Mouse (Mus musculus): ENCODE measurements around the gene Rgs4. TPM values are rescaled to one million over a fixed set of nuclear protein-coding genes. Genes with fewer than 3 reads are reported as not detected.

Gene Rgs4
- polyA plus RNA-seq, 1 experiment from 2014 or later, result 2.4 TPM

DNA sequence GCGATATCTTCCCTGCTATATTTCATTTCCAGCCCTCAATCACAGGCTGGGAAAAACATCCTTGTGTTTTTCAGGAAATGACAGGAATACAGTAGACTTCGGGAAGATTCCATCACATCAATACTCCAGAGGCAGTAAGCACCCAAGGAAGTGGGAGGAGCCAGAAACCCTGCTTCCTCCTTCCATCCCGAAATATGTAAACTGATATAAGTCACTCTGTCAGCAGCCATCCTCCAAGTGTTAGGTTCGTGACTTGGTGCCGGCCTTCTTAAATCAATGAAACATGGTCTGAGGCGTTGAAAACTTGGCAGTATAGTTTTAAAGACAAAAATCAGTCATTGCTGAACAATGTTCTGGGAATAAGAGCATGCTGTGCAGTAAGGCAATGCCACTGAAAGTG is 11.3 kb downstream of the Rgs4 start:
- Histone ChIP-seq H3K4me2 (replicated peaks) (no peak overlapping the region), H3K36me3 (no peaks in the 10 kb centered on the region), H3K27me3 (no peaks in the 10 kb centered on the region), H3K4me1 (no peaks in the 10 kb centered on the region), H3K4me3 (no peak overlapping the region), H3K9ac (no peak overlapping the region), H3K27ac (no peak overlapping the region), H3K9me3 (no peaks in the 10 kb centered on the region)
- no peak for ATAC-seq (ENCODE audit: low FRiP score, low read depth)
- 75% methylated on average over 6 of the region's 6 CpGs for WGBS

DNA sequence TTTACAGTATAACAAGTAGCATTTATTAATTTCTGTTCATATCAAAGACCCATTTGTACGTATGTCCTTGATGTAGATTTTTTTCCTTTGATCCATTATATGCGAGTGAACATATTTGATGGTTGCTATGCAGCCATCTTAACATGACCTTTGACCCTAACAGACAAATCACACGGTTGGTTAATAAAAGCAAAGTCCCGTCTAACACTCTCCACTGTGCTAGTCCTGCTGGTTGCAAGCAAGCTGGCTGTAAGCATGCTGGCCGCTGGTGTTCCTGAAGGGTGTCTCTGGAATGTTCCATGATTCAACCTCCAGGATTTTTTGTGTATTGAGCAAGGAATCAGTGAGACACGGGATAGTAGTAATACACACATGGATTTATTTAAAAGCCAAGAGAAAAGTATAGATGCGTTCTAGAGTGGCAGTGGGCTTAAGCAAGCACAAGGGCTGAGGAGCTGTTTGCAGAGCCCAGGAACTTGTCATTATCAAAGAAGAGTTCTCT is 16.8 kb downstream of the Rgs4 start:
- H3K4me1 ChIP-seq, result no peaks in the 10 kb centered on the region
- no peaks in the 10 kb centered on the region for H3K36me3 ChIP-seq
- no peak for ATAC-seq (ENCODE audit: low FRiP score, low read depth)
- H3K27ac ChIP-seq, result no peak overlapping the region
- H3K4me2 ChIP-seq (replicated peaks), result no peak overlapping the region
- 75% methylated on average over 7 of the region's 7 CpGs for WGBS
- no peak overlapping the region for H3K4me3 ChIP-seq
- no peaks in the 10 kb centered on the region for H3K9me3 ChIP-seq
- no peaks in the 10 kb centered on the region for H3K27me3 ChIP-seq
- no peak overlapping the region for H3K9ac ChIP-seq

DNA sequence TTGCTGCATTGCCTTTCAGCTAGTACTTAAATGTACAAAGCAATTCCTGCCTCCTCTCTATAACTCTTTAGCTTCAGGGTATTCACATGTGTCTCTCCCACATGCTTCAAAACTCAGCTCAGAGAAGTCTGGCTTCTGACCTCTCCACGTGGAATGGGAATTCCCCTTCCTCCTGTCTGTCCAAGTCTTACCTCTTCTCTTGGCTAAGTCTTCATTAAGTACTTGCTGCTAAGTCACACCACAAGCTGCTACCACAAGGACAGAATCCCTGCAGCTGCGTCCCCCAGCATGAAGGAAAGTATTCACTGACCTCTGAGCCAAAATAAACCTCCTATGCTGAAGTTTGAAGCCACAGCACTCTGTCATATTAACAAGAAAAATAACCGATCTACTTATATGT is 21.1 kb downstream of the Rgs4 start:
- no peak overlapping the region for H3K4me2 ChIP-seq (replicated peaks)
- H3K27ac ChIP-seq, result no peak overlapping the region
- no peak overlapping the region for H3K9ac ChIP-seq
- no peaks in the 10 kb centered on the region for H3K36me3 ChIP-seq
- no peaks in the 10 kb centered on the region for H3K4me1 ChIP-seq
- no peaks in the 10 kb centered on the region for H3K9me3 ChIP-seq
- 70% methylated on average over 3 of the region's 3 CpGs for WGBS
- ATAC-seq (ENCODE audit: low FRiP score, low read depth), result no peak
- H3K4me3 ChIP-seq, result no peak overlapping the region
- H3K27me3 ChIP-seq, result no peaks in the 10 kb centered on the region

DNA sequence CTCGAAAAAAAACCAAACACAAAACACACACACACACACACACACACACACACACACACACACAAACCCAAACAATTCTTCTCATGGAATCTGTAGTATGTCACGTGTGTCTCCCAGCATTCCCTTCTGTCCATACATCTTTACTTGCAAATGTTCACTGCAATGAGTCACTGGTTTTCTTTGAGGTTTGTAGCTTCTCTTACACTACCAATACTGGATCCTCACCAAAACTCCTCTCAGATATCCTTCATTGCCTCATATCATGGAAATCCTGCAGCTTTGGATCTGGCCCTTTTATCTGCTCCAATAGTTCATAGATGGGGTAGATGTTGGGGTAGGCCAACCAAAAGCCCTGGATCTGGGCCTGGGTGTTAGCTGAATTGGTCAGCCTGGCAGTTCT is 25.6 kb downstream of the Rgs4 start:
- Histone ChIP-seq H3K4me1 (no peaks in the 10 kb centered on the region), H3K9ac (no peak overlapping the region), H3K4me3 (no peak overlapping the region), H3K27ac (no peak overlapping the region), H3K9me3 (no peaks in the 10 kb centered on the region), H3K27me3 (no peaks in the 10 kb centered on the region), H3K36me3 (no peaks in the 10 kb centered on the region), H3K4me2 (replicated peaks) (no peak overlapping the region)
- WGBS, result 82% methylated on average over 2 of the region's 2 CpGs
- ATAC-seq (ENCODE audit: low FRiP score, low read depth), result no peak

DNA sequence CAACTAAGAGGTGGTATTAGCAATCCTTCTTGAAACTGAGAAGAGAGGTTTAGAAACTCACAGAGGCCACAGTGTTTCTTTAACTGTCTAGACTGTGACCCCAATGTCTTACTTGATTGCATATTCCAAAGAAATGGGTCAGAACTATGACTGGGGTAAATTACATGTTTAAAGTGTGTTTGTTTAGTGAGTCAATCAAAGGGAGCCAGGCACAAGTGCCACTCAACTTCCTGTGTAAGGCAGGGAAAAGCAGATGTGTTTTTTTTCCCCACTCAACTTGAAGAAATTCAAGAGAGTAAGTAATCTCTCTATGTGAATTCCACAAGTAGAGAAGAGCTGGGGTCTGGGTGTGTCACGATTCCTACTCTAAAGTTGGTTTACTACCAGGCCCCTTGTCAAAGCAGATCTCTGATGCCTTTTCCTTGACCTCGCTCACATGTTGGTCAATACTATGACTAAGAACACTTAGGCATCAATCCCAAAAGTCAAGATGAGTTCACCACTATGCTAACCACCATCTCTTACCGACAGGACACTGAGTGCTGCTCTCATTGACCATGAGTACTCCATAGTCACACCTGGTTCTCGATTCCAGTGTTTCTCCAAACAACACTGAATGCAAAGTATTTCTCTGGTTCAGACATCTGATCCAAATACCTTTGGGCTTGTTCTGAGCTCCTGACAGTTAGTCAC is 42.9 kb downstream of the Rgs4 start:
- H3K36me3 ChIP-seq, result no peaks in the 10 kb centered on the region
- no peaks in the 10 kb centered on the region for H3K4me1 ChIP-seq
- no peak overlapping the region for H3K27ac ChIP-seq
- no peak for ATAC-seq (ENCODE audit: low FRiP score, low read depth)
- no peak overlapping the region for H3K4me2 ChIP-seq (replicated peaks)
- 88% methylated on average over 4 of the region's 4 CpGs for WGBS
- no peaks in the 10 kb centered on the region for H3K27me3 ChIP-seq
- no peak overlapping the region for H3K9ac ChIP-seq
- no peaks in the 10 kb centered on the region for H3K9me3 ChIP-seq
- H3K4me3 ChIP-seq, result no peak overlapping the region

DNA sequence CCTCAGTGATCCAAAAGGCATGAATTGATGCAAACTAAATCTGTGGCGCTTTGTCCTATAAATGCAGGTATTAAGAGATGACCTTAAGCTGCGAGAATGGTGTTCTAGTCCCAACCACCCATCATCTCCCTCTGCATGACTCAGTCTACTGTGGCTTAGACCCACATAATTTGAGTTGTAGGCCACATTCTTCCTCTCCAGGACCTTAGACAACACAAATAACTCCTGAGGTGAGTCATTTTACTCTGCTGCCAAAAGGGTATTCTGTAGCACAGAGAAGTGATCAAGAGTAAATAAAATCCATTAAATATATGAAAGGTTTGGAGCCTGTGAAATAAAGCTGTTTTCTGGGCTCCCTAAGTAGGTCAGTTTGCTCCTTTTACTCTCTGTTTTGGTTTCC is 48.3 kb downstream of the Rgs4 start:
- no peaks in the 10 kb centered on the region for H3K27me3 ChIP-seq
- H3K27ac ChIP-seq, result no peak overlapping the region
- no peaks in the 10 kb centered on the region for H3K36me3 ChIP-seq
- no peak for ATAC-seq (ENCODE audit: low FRiP score, low read depth)
- H3K4me2 ChIP-seq (replicated peaks), result no peak overlapping the region
- WGBS, result 90% methylated on average over 2 of the region's 2 CpGs
- no peaks in the 10 kb centered on the region for H3K9me3 ChIP-seq
- H3K4me3 ChIP-seq, result no peak overlapping the region
- no peaks in the 10 kb centered on the region for H3K4me1 ChIP-seq
- no peak overlapping the region for H3K9ac ChIP-seq

DNA sequence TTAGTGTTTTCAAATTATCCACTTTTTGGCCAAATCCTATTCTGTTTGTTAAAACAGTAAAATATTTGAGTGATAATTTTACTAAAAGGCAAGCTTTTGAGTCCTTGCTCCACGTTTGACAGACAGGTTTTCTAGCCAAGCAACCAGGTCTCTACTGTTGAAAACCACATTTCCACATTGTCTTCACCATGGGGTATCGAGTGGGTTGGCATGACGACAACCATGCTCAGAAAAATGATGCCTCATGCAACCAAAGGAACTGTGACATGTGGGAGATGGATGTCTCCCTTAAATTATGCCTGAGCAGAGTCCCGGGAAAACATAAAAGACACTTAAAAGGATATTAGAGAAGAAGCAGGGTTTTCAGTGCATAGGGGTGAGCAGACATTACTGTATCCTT is 50.2 kb downstream of the Rgs4 start:
- 77% methylated on average over 4 of the region's 4 CpGs for WGBS
- Histone ChIP-seq H3K4me2 (replicated peaks) (no peak overlapping the region), H3K9ac (no peak overlapping the region), H3K4me3 (no peak overlapping the region), H3K9me3 (no peaks in the 10 kb centered on the region), H3K4me1 (no peaks in the 10 kb centered on the region), H3K36me3 (no peaks in the 10 kb centered on the region), H3K27ac (no peak overlapping the region), H3K27me3 (no peaks in the 10 kb centered on the region)
- no peak for ATAC-seq (ENCODE audit: low FRiP score, low read depth)

DNA sequence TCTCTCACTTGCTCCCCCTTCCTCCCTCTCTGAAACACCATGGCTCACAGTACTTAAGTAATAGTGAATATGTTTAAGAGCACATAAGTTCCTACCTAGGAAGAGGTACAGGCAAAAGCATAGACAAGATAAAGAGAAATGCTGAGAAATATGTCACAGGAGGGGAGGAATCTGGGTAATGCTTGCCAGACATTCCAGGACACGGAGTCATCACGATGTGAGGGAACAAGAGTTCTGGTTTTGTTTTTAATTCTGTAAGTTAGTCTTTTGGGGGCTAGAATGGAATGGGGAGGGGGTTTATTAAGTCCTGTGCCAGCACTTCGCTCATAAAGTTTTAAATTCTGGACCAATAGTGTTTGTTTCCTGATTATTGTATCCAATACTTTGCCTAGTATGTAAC is 52.1 kb downstream of the Rgs4 start:
- H3K9ac ChIP-seq, result no peak overlapping the region
- H3K4me3 ChIP-seq, result no peak overlapping the region
- 74% methylated on average over 3 of the region's 3 CpGs for WGBS
- ATAC-seq (ENCODE audit: low FRiP score, low read depth), result no peak
- H3K9me3 ChIP-seq, result no peaks in the 10 kb centered on the region
- H3K4me1 ChIP-seq, result no peaks in the 10 kb centered on the region
- H3K36me3 ChIP-seq, result no peaks in the 10 kb centered on the region
- no peaks in the 10 kb centered on the region for H3K27me3 ChIP-seq
- no peak overlapping the region for H3K4me2 ChIP-seq (replicated peaks)
- no peak overlapping the region for H3K27ac ChIP-seq

DNA sequence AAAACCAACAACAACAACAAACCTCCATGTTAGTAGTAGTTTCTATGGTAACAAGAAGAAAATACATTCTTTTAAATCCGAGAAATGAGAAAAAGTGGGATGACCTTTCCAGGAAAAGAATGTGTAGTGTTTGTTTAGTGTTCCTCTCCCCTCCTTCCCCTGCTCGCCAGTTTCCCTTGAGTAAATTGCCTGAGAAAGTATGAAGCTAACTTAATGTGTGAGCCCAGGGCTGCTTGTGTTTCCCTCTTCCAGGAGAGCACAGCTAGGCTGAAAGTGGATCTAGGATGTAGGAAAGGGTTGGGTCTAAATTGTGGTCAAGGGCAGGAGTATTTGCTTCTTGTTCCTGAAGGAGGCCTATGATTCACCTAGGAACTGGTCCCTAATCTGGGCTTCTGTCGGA is 53.9 kb downstream of the Rgs4 start:
- H3K27me3 ChIP-seq, result no peaks in the 10 kb centered on the region
- no peak for ATAC-seq (ENCODE audit: low FRiP score, low read depth)
- WGBS, result 63% methylated on average over 3 of the region's 3 CpGs
- no peaks in the 10 kb centered on the region for H3K9me3 ChIP-seq
- H3K36me3 ChIP-seq, result no peaks in the 10 kb centered on the region
- H3K27ac ChIP-seq, result no peak overlapping the region
- H3K4me1 ChIP-seq, result no peaks in the 10 kb centered on the region
- no peak overlapping the region for H3K4me2 ChIP-seq (replicated peaks)
- no peak overlapping the region for H3K4me3 ChIP-seq
- no peak overlapping the region for H3K9ac ChIP-seq

DNA sequence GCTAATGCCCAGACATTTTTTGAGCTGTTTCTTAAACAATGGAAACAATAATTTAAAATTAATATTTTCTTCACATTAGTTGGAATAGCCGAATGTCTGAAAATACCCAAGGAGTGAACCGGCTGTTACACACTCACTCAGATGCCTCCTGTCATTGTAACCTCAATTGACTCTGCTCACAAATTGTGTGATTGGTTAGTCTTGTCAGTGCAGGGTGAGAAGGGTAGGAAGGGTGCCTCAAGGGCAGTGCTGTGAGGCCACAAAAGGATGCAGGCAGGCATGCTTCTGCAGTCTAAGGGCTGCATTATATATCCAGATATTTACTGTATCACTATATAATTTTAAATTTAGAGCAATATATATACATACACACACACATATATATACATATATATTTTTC is 54.4 kb downstream of the Rgs4 start:
- no peak overlapping the region for H3K27ac ChIP-seq
- no peaks in the 10 kb centered on the region for H3K36me3 ChIP-seq
- WGBS, result 84% methylated on average over 2 of the region's 2 CpGs
- ATAC-seq (ENCODE audit: low FRiP score, low read depth), result no peak
- H3K9me3 ChIP-seq, result no peaks in the 10 kb centered on the region
- H3K4me1 ChIP-seq, result no peaks in the 10 kb centered on the region
- H3K4me2 ChIP-seq (replicated peaks), result no peak overlapping the region
- H3K27me3 ChIP-seq, result no peaks in the 10 kb centered on the region
- H3K4me3 ChIP-seq, result no peak overlapping the region
- H3K9ac ChIP-seq, result no peak overlapping the region

Other genes with a start within 250 kb of the Rgs4 start
- gene Nuf2, start 216.2 kb downstream of the Rgs4 start, polyA plus RNA-seq (2015; fragmentation: Nextera tagmentation; extraction: Ambion mirVana), result 56.1 and 56.2 TPM in 2 replicates
- 1.7 and 1.8 TPM in 2 replicates for gene Rgs5, start 92.1 kb downstream of the Rgs4 start, polyA plus RNA-seq (2015; fragmentation: Nextera tagmentation; extraction: Ambion mirVana)
- gene Ccdc190, start 181.0 kb upstream of the Rgs4 start, polyA plus RNA-seq (2015; fragmentation: Nextera tagmentation; extraction: Ambion mirVana), result 0.10 and 0.17 TPM in 2 replicates
- 14.5 and 15.4 TPM in 2 replicates for gene Hsd17b7, start 221.6 kb upstream of the Rgs4 start, polyA plus RNA-seq (2015; fragmentation: Nextera tagmentation; extraction: Ambion mirVana)

Measured in limb, embryonic 13.5 days (tissue).